Mouse (Mus musculus) intestine, postnatal 0 days (tissue): ENCODE data around the gene Lsm7. TPM values are rescaled to one million over a fixed set of nuclear protein-coding genes. Genes with fewer than 3 reads are reported as not detected.
A peak's percentile ranks its signal among the peaks of the same experiment; 100 is the strongest.

Experiments
- ATAC-seq: fragments of 200-750 bp; cut with Nextera tagmentation; 2 replicates; pipeline ENCODE4 v1.8.0; 2017; ENCODE audit warnings: mild to moderate bottlenecking, moderate TSS enrichment, moderate library complexity
- H3K27ac ChIP-seq: fragments of 300-500 bp; sonication (generic); 2 replicates; pipeline ENCODE4 v1.5.1; 2014; ENCODE audit warnings: mild to moderate bottlenecking, low read depth, low read length, moderate library complexity
- H3K27me3 ChIP-seq: fragments of 300-500 bp; sonication (generic); replicated peaks from 2 replicates; pipeline ENCODE4 v1.6.1; 2014; ENCODE audit warnings: low read length, mixed read lengths; ENCODE audit not compliant: control insufficient read depth, insufficient read depth
- H3K36me3 ChIP-seq: fragments of 300-500 bp; sonication (generic); 2 replicates; pipeline ENCODE4 v1.6.1; 2014; ENCODE audit warnings: mild to moderate bottlenecking, moderate library complexity; ENCODE audit not compliant: control insufficient read depth, insufficient read depth
- H3K4me1 ChIP-seq: fragments of 300-500 bp; sonication (generic); replicated peaks from 2 replicates; pipeline ENCODE4 v1.6.1; 2014; ENCODE audit warnings: antibody characterized with exemption, low read length, mixed read lengths; ENCODE audit not compliant: control insufficient read depth, insufficient read depth
- H3K4me2 ChIP-seq: fragments of 300-500 bp; sonication (generic); replicated peaks from 2 replicates; pipeline ENCODE4 v1.6.1; 2014; ENCODE audit warnings: low read depth, mild to moderate bottlenecking, moderate library complexity
- H3K4me3 ChIP-seq: fragments of 300-500 bp; sonication (generic); 2 replicates; pipeline ENCODE4 v1.5.1; 2014; ENCODE audit warnings: low read depth, low read length
- H3K9ac ChIP-seq: fragments of 300-500 bp; sonication (generic); 2 replicates; pipeline ENCODE4 v1.6.1; 2014; ENCODE audit warnings: mild to moderate bottlenecking, low read depth, low read length
- H3K9me3 ChIP-seq: fragments of 300-500 bp; sonication (generic); 2 replicates; pipeline ENCODE4 v1.6.1; 2016; ENCODE audit warnings: mixed run types; ENCODE audit not compliant: control insufficient read depth
- CTCF ChIP-seq: sonication (generic); IDR thresholded peaks from 2 replicates; pipeline ENCODE4 v1.5.1; 2016; ENCODE audit warnings: low read depth, mild to moderate bottlenecking, control low read depth, antibody characterized with exemption, moderate library complexity
- WGBS: fragments of 180-500 bp; shearing (Covaris S2); extraction: QIAGEN DNeasy Blood & Tissue Kit; methylation state at CpG from one replicate; pipeline ENCODE4 v1.1.7; 2014; 5-methylcytosine and 5-hydroxymethylcytosine counted together
- polyA plus RNA-seq: library from polyadenylated mRNA; unstranded; fragments of >200 nt; fragmentation: Nextera tagmentation; extraction: Ambion mirVana; gene quantifications from 2 replicates; pipeline ENCODE4 v1.2.1, GENCODE M21; 2015

The Lsm7 gene
- polyA plus RNA-seq, 1 experiment from 2014 or later = 130 TPM

GRCm38 (mm10) chr10:80826151-80827062 lies 28.6 kb downstream of the Lsm7 start, which contains the start of gene Oaz1:
Gene Oaz1 (plus strand): TSS chr10:80826656.
- Histone ChIP-seq H3K9me3 (no peaks in the 10 kb centered on the region), H3K4me1 (peaks cover 7% of the 10 kb centered on the region; the same call in 1 of the 2 replicates), H3K4me2 (peak within 1 kb of the TSS; percentile 94), H3K36me3 (peaks cover 18% of the 10 kb centered on the region), H3K27me3 (no peaks in the 10 kb centered on the region), H3K27ac (peak within 1 kb of the TSS; percentile 87), H3K4me3 (peak within 1 kb of the TSS; percentile 62), H3K9ac (peak within 1 kb of the TSS; percentile 71)
- 0 out of 2 replicates have a peak, but pooled peaks have one; percentile 19 for TF ChIP-seq CTCF
- ATAC-seq = peak; percentile 97
- WGBS = under 1% methylated on average over 73 of the region's 82 CpGs

DNA sequence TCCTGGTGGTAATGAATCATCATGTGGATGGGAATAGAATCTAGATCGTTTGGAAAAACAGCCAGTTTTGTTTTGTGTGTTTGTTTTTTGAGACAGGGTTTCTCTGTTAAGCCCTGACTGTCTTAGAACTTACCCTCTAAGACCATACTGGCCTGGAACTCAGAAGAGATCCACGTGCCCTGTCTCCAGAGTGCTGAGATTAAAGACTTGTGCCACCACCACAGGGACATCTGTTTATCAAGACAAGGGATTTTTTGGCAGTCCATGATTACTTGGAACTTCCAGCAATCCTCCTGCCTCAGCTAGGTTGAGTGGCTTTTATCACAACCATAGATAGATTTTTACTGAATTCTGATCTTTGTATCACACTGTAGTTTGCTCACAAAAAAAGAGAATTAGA lies 30.2 kb downstream of the Lsm7 start:
- H3K27me3 ChIP-seq = no peaks in the 10 kb centered on the region
- H3K4me2 ChIP-seq = no peak overlapping the region
- no peak overlapping the region for H3K27ac ChIP-seq
- TF ChIP-seq CTCF = no peak
- no peaks in the 10 kb centered on the region; the same call in 1 of the 2 replicates for H3K4me1 ChIP-seq
- ATAC-seq = no peak
- H3K4me3 ChIP-seq = no peak overlapping the region
- peaks cover 15% of the 10 kb centered on the region for H3K36me3 ChIP-seq
- 75% methylated on average over 2 of the region's 2 CpGs for WGBS
- H3K9ac ChIP-seq = no peak overlapping the region
- no peaks in the 10 kb centered on the region for H3K9me3 ChIP-seq

- TF ChIP-seq CTCF = no peak
- peaks cover 7% of the 10 kb centered on the region; the same call in 1 of the 2 replicates for H3K36me3 ChIP-seq
- 65% methylated on average over 8 of the region's 8 CpGs for WGBS
- no peak for ATAC-seq
- no peak overlapping the region for H3K27ac ChIP-seq
- H3K4me1 ChIP-seq = no peaks in the 10 kb centered on the region
- no peak overlapping the region for H3K9ac ChIP-seq
- H3K4me2 ChIP-seq = 0 out of 2 replicates have a peak overlapping the region, but pooled peaks have one; percentile 9
- H3K9me3 ChIP-seq = no peaks in the 10 kb centered on the region
- no peak overlapping the region for H3K4me3 ChIP-seq
- no peaks in the 10 kb centered on the region for H3K27me3 ChIP-seq
Observed at GRCm38 (mm10) chr10:80823847-80824643, 31.0 kb downstream of the Lsm7 start.

DNA sequence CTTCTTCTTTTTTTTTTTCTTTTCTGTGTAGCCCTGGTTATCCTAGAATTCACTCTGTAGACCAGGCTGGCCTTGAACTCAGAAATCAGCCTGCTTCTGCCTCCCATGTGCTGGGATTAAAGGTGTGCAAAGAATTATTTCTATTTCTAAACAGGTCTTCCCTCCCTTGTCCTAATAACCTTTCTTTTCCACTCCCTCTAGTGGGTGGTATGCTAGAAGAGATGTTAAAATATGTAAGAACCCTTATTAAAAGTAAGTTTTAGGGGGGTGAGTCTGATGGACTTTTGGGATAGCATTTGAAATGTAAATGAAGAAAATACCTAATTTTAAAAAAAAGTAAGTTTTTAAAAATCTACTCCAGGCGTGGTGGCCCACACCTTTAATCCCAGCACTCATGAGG lies 31.7 kb downstream of the Lsm7 start:
- Histone ChIP-seq H3K4me1 (no peaks in the 10 kb centered on the region), H3K36me3 (peaks cover 3% of the 10 kb centered on the region; the same call in 1 of the 2 replicates), H3K27me3 (no peaks in the 10 kb centered on the region), H3K4me3 (no peak overlapping the region), H3K27ac (no peak overlapping the region), H3K9ac (no peak overlapping the region), H3K4me2 (no peak overlapping the region), H3K9me3 (no peaks in the 10 kb centered on the region)
- 78% methylated on average over 1 of the region's 1 CpGs for WGBS
- TF ChIP-seq CTCF = no peak; the same call in 1 of the 2 replicates
- no peak for ATAC-seq

GRCm38 (mm10) chr10:80822528-80822927 lies 32.5 kb downstream of the Lsm7 start:
- WGBS = 92% methylated on average over 5 of the region's 5 CpGs
- ATAC-seq = no peak
- Histone ChIP-seq H3K4me3 (no peak overlapping the region), H3K9ac (no peak overlapping the region), H3K4me1 (no peaks in the 10 kb centered on the region), H3K36me3 (no peaks in the 10 kb centered on the region), H3K9me3 (no peaks in the 10 kb centered on the region), H3K27ac (no peak overlapping the region), H3K27me3 (no peaks in the 10 kb centered on the region), H3K4me2 (no peak overlapping the region)
- TF ChIP-seq CTCF = no peak

DNA sequence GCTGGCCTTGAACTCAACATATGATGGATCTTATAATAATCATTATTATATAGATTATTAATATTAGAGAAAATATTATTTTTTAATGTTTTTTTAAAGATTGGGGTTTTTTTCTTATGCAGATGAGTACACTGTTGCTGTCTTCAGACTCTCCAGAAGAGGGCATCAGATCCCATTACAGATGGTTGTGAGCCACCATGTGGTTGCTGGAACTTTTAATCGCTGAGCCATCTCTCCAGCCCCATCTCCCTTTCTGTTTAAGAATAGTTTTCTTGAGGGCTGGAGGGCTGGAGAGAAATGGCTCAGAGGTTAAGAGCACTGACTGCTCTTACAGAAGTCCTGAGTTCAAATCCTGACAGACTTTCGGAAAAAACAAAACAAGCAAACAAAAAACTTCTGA lies 33.0 kb downstream of the Lsm7 start:
- Histone ChIP-seq H3K4me3 (no peak overlapping the region), H3K4me1 (no peaks in the 10 kb centered on the region), H3K36me3 (no peaks in the 10 kb centered on the region), H3K9ac (no peak overlapping the region), H3K27me3 (no peaks in the 10 kb centered on the region), H3K27ac (no peak overlapping the region), H3K4me2 (no peak overlapping the region), H3K9me3 (no peaks in the 10 kb centered on the region)
- peak; percentile 72 for TF ChIP-seq CTCF
- WGBS = 41% methylated on average over 2 of the region's 2 CpGs
- no peak for ATAC-seq
